Mouse (Mus musculus) thymus, adult 2 months (tissue): ENCODE results near the gene Gpat3.

ENCODE experiments used
- CTCF ChIP-seq: fragments of 200-500 bp; IDR thresholded peaks from 2 replicates; pipeline ENCODE4 v1.5.1; 2012; ENCODE audit warnings: mild to moderate bottlenecking, control low read depth, low read length, moderate library complexity, borderline replicate concordance; ENCODE audit not compliant: control insufficient read depth, poor library complexity, insufficient read depth; ENCODE audit errors: extremely low read depth
- POLR2A ChIP-seq: fragments of 200-500 bp; IDR thresholded peaks from 2 replicates; pipeline ENCODE4 v1.6.1; 2012; ENCODE audit warnings: mild to moderate bottlenecking, low read length, control low read depth, moderate library complexity; ENCODE audit not compliant: control insufficient read depth, poor library complexity, insufficient read depth; ENCODE audit errors: extremely low read depth

DNA sequence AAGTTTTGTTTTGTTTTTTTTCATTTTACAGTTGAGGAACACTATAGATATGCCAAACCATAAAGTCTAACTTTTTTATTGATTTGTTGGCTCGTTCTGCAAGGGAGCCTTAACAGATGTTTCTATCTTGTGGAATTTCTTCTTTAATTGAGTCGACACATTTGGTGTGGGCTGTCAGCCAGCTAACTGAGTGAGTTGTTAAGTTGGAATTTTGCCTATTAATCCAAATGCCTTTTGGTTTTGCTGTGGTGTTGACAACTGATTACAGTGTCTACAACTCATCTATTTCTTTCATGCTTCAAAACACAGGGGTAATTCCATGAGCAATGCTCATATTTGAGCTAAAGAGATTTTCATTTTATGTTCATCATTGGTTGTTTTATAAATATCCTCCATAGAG, 20.7 kb downstream of the Gpat3 start:
- no peak for TF ChIP-seq CTCF
- TF ChIP-seq POLR2A = no peak
